Mouse (Mus musculus) thymus, postnatal 0 days (tissue): ENCODE results near the gene Smim27. TPM values are rescaled to one million over a fixed set of nuclear protein-coding genes. Genes with fewer than 3 reads are reported as not detected.

Source experiments
- DNase-seq: peaks from one replicate; pipeline ENCODE4 v3.0.0-alpha.2; 2015; ENCODE audit warnings: low spot score
- polyA plus RNA-seq: library from polyadenylated mRNA; unstranded; fragments of >200 nt; fragmentation: Nextera tagmentation; extraction: Ambion mirVana; gene quantifications from 2 replicates; pipeline ENCODE4 v1.2.1, GENCODE M21; 2015

Gene Smim27
- polyA plus RNA-seq, result 60.4 and 62.3 TPM in 2 replicates

DNA sequence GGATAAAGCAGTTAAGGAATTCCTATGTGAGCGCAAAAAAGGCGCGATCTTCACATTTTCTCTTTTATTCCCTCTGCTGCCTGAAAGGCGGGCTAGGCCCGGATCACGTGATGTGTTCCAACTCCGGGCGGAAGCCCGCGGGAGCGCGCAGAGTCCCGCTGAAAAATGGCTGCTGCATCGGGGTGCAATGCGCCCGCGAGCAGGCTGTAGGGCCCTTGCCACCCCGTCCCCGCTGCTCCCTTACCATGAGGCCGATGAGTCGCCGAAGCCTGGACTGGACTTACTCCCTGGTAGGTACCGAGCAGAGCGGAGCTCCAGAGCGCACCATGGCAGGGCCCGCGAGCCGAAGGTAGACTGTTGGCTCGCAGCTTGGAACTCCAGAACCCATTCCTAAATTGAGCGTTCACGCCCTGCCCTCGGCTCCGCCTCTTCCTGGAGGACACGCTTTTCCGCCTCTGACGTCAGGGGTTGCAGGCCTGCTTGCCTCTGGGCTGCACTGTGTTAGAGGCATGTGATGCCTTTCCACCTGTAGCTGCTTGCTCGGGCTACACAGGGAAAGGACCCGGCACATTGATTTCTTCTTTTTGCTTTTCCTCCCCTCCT lies at the start of gene Smim27, which contains the start of gene Topors:
TSS of gene Smim27 (plus strand) at position 150 of the 603 bp plus-strand sequence.
TSS of gene Topors (minus strand) at position 421 of the 603 bp plus-strand sequence.
- peak; percentile 96 for DNase-seq

GRCm38 (mm10) chr4:40220437-40220836 lies 48.9 kb upstream of the Smim27 start:
- DNase-seq, result no peak

- DNase-seq, result no peak
Observed at GRCm38 (mm10) chr4:40221004-40221760, 48.2 kb upstream of the Smim27 start.

GRCm38 (mm10) chr4:40221876-40222585 lies 47.3 kb upstream of the Smim27 start:
- DNase-seq, result no peak

DNA sequence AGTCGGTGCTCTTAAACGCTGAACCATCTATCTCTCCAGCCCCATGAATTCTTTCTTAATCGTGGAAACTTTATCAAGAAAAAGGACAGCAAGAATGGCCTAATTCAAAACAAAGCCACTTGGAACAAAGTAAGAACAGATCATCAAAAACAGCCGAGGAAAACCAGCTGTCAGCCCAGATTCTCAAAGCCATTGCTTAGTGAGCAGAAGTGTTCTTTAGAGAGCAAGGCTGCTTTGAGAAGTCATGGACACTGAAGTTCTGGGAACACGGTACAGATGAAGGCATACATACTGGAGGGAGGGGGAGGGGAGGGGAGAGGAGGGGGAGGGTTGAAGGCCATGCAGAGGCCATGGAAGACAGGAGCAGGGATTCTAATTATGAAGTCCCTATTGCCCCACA lies 43.3 kb upstream of the Smim27 start:
- DNase-seq, result no peak

GRCm38 (mm10) chr4:40227131-40227530 lies 42.2 kb upstream of the Smim27 start:
- no peak for DNase-seq

DNA sequence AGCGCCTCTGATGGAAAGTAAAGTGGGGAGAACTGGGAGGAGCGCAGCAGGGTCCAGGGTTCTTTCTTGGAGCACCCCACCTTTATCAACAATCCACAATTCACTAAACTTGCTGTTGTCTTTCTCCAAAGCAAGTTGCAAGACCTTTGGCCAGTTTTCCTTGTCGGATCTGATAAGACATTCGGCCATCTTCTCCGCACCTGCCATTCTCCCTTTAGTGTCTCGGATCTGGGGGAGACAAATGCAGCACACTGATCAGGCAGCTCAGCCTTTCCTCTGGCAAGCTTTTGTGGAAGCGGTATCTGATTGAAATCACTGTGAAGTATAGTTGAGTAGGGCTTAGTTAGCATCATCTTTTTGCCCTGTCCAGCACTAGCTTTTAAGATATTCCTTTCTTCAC lies 41.5 kb upstream of the Smim27 start:
- no peak for DNase-seq

- DNase-seq, result no peak
Observed at GRCm38 (mm10) chr4:40229723-40230122, 39.7 kb upstream of the Smim27 start.

DNA sequence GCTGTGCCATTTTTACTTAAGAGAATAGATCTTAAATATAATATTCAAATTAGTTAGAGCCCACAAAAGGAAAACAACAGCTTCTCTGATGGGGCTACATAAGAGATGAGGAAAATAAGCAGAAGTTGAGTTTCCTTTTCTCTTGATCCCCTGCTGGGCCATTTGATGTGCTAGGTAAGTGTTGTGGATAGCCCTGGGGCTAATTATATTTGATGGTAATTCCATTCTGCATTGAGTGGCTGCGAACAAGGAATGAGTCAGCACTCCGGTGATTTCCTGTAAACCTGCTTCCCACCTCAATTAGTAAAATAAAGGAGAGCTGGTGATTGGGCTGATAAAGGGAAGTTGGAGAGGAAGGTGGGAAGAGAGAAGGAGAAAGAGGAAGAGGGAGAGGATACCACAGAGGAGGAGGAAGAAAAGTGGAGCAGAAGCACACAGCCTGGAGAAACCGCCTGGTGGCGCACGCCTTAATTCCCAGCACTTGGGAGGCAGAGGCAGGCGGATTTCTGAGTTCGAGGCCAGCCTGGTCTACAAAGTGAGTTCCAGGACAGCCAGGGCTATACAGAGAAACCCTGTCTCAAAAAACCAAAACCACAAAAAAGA lies 36.2 kb upstream of the Smim27 start:
- no peak for DNase-seq

DNA sequence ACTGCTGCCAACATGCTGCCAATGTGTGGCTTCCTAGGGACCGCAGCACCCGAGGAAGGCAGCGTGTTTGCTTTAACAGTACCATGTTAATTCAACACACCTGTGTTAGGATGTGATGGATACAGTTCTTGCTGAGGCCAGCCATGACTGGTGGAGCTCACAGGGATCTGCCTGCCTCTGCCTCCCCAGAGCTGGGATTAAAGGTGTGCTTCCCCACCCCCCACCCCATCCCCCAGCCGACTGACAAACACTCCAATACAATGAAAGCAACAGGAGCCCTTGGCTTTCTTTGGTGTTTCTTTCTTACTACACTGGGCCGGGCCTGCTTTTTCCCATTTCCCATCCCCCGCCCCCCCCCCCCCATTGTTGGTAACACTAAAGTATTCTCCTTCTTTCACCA lies 35.1 kb upstream of the Smim27 start:
- DNase-seq, result no peak

DNA sequence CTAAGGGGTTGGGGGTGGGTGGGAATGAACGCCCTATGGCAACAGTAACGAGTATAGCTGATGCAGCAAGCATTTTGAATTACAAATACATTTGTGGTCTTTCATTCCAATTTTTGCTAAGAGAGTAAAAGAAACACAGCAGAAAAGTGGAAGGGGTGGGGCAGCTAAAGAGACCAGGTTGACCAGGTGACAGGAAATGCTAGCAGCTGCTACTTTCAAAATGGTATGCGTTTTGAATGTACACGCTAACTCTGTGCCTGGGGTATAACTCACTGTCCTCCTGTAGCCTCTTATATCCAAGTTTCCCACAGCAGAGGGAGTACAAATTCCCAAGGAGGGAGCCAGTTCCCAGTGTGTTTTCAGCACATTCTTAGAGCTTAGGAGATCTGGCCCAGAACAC lies 32.5 kb upstream of the Smim27 start:
- DNase-seq, result peak; percentile 32

GRCm38 (mm10) chr4:40238483-40239408 lies 30.6 kb upstream of the Smim27 start:
- peak; percentile 56 for DNase-seq

- DNase-seq, result peak; percentile 43
Observed at GRCm38 (mm10) chr4:40239409-40240271, 29.7 kb upstream of the Smim27 start, which contains the start of gene Ddx58. TSS of gene Ddx58 (minus strand) at chr4:40239828.

DNA sequence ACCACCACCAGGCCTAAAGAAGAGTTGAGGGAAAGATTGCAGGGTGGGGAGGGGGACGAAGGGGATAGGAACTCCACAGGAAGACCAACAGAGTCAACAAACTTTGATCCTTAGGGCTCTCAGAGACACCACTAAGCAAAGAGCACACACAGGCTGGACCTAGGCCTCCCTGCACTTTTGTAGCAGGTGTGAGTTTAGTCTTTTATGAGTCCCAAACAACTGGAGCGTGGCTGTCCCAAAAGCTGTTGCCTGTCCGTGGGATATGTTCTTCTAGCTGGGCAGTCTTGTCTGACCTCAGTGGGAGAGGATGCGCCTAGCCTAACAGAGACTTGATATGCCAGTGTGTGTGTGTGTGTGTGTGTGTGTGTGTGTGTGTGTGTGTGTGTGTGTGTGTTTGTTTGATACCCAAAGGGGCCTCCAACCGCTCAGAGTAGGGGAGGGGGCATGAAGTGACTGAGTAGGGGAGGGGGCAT lies 29.1 kb upstream of the Smim27 start:
- DNase-seq, result no peak

DNA sequence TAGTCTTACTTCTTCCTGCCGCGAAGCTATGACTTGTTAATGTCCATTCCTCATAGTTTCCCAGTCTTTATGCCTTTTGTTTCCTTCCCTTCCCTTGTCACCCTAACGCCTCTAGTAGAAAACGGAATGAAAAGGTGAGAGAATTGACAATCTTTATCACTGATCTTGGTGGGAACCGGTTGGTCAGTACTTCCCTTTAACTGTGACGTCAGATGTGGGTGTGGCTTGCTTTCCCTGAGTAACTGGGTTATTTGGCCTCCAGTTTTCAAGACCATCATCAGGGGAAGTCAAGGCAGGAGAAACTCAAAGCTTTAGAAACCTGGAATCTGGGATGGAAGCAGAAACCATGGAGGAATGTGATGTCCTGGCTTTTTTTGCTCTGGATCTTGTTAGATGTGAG lies 27.5 kb upstream of the Smim27 start:
- DNase-seq, result no peak

- DNase-seq, result no peak
Observed at GRCm38 (mm10) chr4:40243006-40243405, 26.4 kb upstream of the Smim27 start.

- peak; percentile 31 for DNase-seq
Observed at GRCm38 (mm10) chr4:40244035-40244434, 25.3 kb upstream of the Smim27 start.

GRCm38 (mm10) chr4:40250984-40251383 lies 18.4 kb upstream of the Smim27 start:
- DNase-seq, result no peak

DNA sequence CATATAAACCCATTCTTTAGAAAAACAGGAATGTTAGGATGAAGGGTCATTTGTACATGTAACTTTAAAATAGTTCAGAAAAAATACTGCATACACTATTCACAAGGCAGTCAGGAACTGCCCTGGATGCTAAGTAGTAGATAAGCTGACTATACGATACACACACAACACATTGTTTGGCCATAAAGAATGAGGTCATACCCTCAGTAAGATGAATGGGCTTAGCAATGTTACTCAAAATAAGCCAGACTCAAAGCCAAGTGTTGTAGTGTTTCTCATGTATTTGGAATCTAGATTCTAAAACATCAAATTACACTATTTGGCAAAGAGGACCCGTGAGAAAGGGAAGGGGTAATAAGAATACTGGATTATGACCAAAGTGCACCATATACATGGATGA lies 15.6 kb upstream of the Smim27 start:
- no peak for DNase-seq
